Mouse (Mus musculus) right cerebral cortex, postnatal 36 days (tissue): Measurements from ENCODE around the gene Ppp2ca.
"Not testable (repeated sequence)": the region's sequence is repeated elsewhere in the genome, so short reads cannot be mapped to it uniquely, and the experiment has no call there.

ENCODE experiments used
- DNase-seq, 2 experiments: peaks; one replicate each; pipeline ENCODE4 v3.0.0; 2022; ENCODE audit warnings: low spot score in 2 of 2, mixed read lengths in 1 of 2

Gene Ppp2ca

DNA sequence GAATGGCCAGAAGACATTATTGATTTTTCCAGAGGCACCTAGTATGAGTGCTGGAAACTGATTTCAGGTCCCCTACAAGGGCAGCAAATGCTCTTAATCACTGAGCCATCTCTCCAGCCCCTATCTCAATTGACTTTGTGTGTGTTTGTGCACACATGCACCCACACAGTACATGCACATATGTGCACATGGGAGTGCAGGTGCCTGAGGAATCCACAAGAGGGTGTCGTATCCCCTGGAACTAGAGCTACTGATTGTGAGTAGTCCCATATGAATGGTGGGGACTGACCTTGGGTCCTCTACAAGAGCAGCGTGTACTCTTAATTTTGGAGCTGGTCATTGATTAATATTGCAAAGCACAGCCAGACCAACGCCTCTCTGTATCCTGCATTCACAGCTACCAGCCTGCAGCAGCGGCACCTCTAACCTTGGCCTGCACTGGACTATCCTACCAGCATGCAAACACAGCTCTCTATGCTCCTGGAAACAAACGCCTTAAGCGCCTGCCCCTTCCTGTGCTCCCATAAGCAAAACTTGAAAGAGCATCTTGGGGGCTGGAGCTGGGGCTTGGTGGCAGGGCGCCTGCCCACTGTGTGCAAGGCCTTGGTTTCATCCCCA is 32.1 kb downstream of the Ppp2ca start:
- no peak for DNase-seq

DNA sequence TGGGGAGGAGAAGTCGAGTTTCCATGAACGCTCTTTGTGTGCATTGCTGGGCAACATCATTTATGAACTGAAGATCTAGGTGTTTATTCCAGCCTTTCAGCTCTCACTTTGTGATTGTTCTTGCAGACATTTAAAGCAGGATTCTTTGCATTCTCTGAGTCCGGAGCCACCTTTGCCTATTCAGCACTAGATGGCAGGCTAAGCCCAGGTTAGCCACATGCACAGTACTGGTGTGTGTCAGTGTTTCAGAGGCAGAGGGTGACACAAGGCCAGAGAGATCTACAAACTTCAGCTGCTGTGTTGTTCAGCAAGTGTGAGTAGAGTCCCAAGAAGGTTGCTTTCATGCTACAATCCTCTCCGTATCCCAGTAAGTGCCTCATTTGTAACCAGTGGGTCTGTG is 45.2 kb downstream of the Ppp2ca start:
- DNase-seq: peak; percentile 35 to 39

DNA sequence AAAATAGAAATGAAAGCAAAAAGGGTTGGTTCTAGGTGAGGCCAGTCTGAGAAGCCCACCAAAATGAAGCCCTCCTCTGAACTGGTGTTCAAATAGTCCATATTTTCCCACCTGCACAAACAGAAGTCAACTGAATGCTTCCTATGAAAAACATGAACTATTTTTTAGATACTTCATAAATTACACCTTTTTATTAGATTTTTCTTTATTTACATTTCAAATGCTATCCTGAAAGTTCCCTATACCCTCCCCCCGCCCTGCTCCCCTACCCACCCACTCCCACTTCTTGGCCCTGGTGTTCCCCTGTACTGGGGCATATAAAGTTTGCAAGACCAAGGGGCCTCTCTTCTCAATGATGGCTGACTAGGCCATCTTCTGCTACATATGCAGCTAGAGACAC is 46.9 kb downstream of the Ppp2ca start, which contains the start of gene Olfr1373:
Olfr1373 (minus strand) TSS at position 101 of the 400 bp plus-strand sequence.
- not testable (repeated sequence) for DNase-seq

DNA sequence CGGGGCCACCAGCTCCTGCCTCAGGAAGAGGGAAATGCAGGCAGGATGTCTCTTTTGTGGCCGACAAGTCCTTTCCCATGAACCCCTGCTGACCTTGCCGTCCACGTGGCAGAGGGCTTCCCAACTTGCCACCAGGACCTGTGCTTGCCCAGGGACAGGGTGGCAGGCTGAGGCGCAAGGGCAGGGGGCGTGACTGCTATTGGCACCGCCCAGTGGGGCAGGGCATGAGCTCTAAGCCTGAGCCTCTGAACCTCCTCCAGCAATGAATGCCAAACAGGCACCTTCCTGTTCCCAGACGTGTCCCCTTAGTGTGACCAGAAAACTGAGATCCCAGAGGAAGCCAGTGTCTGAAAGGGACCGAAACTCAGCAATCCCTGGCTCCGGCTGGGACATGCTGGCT is 65.4 kb downstream of the Ppp2ca start:
- DNase-seq: no peak

DNA sequence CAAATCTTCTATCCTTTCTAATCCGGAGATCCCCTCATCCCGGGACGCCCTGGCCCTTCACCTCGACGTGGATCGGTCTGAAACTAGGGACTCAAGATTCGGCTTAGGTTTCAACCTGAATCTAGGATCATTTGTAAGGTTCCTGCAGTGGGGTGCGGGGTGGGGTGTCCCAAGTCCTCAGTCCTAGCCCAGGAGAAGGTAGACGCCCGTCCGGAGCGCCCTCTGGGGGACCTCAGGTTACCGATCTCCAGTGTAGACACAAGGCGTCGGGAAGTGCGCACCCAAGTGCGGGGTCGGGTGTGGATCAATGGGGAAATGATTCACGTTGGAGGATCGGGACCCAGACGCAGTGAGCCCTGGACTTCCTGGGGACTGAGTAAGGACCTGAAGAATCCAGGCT is 68.6 kb downstream of the Ppp2ca start:
- no peak for DNase-seq

DNA sequence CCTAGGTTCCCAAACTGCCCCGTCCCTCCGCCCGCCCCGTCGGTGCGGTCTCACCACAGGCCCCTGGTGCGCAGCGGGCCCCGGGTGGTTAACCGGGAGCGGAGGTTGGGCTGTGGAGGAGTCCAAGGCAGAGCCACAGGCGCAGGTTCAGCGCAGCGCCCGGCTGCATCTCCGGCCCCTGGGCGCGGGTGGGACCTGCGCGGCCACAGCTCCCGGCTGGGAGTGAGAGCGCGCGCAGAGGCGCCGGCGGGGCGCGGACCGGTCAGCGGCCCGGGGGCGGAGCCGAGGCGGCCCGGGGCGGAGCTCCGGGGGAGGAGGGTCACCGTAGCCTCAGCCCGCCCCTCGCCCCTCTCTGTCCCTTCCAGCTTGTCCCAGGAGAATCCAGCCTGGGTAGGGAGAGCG is 69.4 kb downstream of the Ppp2ca start:
- not testable (repeated sequence) for DNase-seq

DNA sequence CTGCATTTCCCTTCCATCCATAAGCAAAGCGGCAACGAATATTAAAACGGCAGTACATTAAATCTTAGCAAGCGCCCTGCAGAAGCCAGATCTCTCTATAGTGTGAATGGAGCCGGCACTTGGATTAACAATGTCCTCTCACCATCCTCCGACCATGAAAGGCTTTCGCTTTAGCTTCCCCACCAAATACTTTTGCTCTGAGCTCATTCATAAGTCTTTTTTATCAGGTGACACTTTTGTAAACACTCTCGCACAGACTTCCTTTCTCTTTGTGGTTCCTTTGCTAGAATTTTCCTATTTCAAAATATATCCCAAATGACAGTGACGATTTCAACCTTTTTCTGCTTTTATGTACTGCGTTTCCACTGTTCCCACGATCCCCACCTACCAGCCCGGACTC is 70.0 kb downstream of the Ppp2ca start:
- DNase-seq: no peak
